Mouse (Mus musculus) liver, embryonic 14.5 days (tissue): ENCODE results near the gene Slx4.

Experiments used
- CTCF ChIP-seq: IDR thresholded peaks from 2 replicates; pipeline ENCODE4 v1.5.1; 2016; ENCODE audit warnings: antibody characterized with exemption, low read depth, control low read depth
- EP300 ChIP-seq: IDR thresholded peaks from 2 replicates; pipeline ENCODE4 v1.6.1; 2016; ENCODE audit warnings: antibody characterized with exemption, low read depth

- TF ChIP-seq CTCF, result no peak
- no peak for TF ChIP-seq EP300
Observed at GRCm38 (mm10) chr16:4026672-4027071, 23.1 kb upstream of the Slx4 start.
